Mouse (Mus musculus) kidney, adult 2 months (tissue): ENCODE measurements at regions not wholly inside any gene's neighbourhood (a gene's known extent, or its start where the extent isn't known, plus 50 kb on each side); places are given as distances from the start of the nearest gene placed in this dataset.

Experiments used
- DNase-seq: peaks from one replicate; pipeline ENCODE4 v3.0.0; 2021
- H3K27ac ChIP-seq: fragments of 200-500 bp; 2 replicates; pipeline ENCODE4 v1.5.1; 2012; ENCODE audit warnings: low read depth, low read length, control low read depth, inconsistent platforms; ENCODE audit not compliant: insufficient read depth
- H3K27me3 ChIP-seq: fragments of 200-500 bp; replicated peaks from 2 replicates; pipeline ENCODE4 v1.6.1; 2012; ENCODE audit warnings: mild to moderate bottlenecking, moderate library complexity, low read length, inconsistent platforms; ENCODE audit not compliant: control insufficient read depth, insufficient read depth
- H3K36me3 ChIP-seq: fragments of 200-500 bp; 2 replicates; pipeline ENCODE4 v1.6.1; 2012; ENCODE audit warnings: mild to moderate bottlenecking, moderate library complexity, low read length, inconsistent platforms; ENCODE audit not compliant: control insufficient read depth, insufficient read depth
- H3K4me1 ChIP-seq: fragments of 200-500 bp; 2 replicates; pipeline ENCODE4 v1.6.1; 2011; ENCODE audit warnings: low read length; ENCODE audit not compliant: control insufficient read depth, insufficient read depth
- H3K4me3 ChIP-seq: fragments of 200-500 bp; 2 replicates; pipeline ENCODE4 v1.5.1; 2011; ENCODE audit warnings: mild to moderate bottlenecking, low read depth, low read length, control low read depth; ENCODE audit not compliant: insufficient read depth
- CTCF ChIP-seq: fragments of 200-500 bp; conservative IDR thresholded peaks from 2 replicates; pipeline ENCODE4 v1.5.1; 2011; ENCODE audit warnings: low read depth, mild to moderate bottlenecking, control low read depth, low read length, moderate library complexity, mixed read lengths; ENCODE audit not compliant: insufficient read depth, insufficient read length
- POLR2A ChIP-seq: fragments of 200-500 bp; IDR thresholded peaks from one replicate; pipeline ENCODE4 v1.6.1; 2011; ENCODE audit warnings: low read depth, low read length, control low read depth
- WGBS: fragments of 180-500 bp; shearing (Covaris S2); methylation state at CpG from one replicate; pipeline ENCODE4 v1.1.7; 2018; 5-methylcytosine and 5-hydroxymethylcytosine counted together

- Histone ChIP-seq H3K27ac (peak overlapping the region; percentile 99), H3K27me3 (no peaks in the 10 kb centered on the region), H3K36me3 (no peaks in the 10 kb centered on the region), H3K4me1 (peaks cover 24% of the 10 kb centered on the region; the same call in 1 of the 2 replicates), H3K4me3 (peak overlapping the region; percentile 66)
- WGBS, result 1% methylated on average over 32 of the region's 32 CpGs
- DNase-seq, result peak; percentile 94
- TF ChIP-seq POLR2A (no peak), CTCF (no peak)
Observed at GRCm38 (mm10) chr15:85653421-85654401, 71.4 kb upstream of the Wnt7b start.

GRCm38 (mm10) chr15:85654791-85655190 is 72.5 kb upstream of the Wnt7b start:
- Histone ChIP-seq H3K27me3 (no peaks in the 10 kb centered on the region), H3K4me1 (peaks cover 24% of the 10 kb centered on the region; the same call in 1 of the 2 replicates), H3K4me3 (peak overlapping the region; percentile 13; the same call in 1 of the 2 replicates), H3K27ac (peak overlapping the region; percentile 99), H3K36me3 (no peaks in the 10 kb centered on the region)
- WGBS, result 66% methylated on average over 3 of the region's 3 CpGs
- DNase-seq, result no peak
- TF ChIP-seq POLR2A, result no peak
- TF ChIP-seq CTCF, result no peak

- WGBS, result 51% methylated on average over 6 of the region's 6 CpGs
- no peaks in the 10 kb centered on the region for H3K27me3 ChIP-seq
- no peak for TF ChIP-seq CTCF
- no peak for TF ChIP-seq POLR2A
- H3K4me3 ChIP-seq, result peak overlapping the region; percentile 5
- H3K4me1 ChIP-seq, result peaks cover 24% of the 10 kb centered on the region; the same call in 1 of the 2 replicates
- peak; percentile 33 for DNase-seq
- H3K36me3 ChIP-seq, result no peaks in the 10 kb centered on the region
- H3K27ac ChIP-seq, result peak overlapping the region; percentile 95
Observed at GRCm38 (mm10) chr15:85655751-85656167, 73.5 kb upstream of the Wnt7b start.

- Histone ChIP-seq H3K4me3 (no peak overlapping the region), H3K4me1 (peaks cover 24% of the 10 kb centered on the region; the same call in 1 of the 2 replicates), H3K27me3 (no peaks in the 10 kb centered on the region), H3K36me3 (no peaks in the 10 kb centered on the region), H3K27ac (peak overlapping the region; percentile 89)
- WGBS, result 43% methylated on average over 6 of the region's 6 CpGs
- DNase-seq, result no peak
- no peak for TF ChIP-seq POLR2A
- no peak for TF ChIP-seq CTCF
Observed at GRCm38 (mm10) chr15:85656852-85657251, 74.6 kb upstream of the Wnt7b start.

GRCm38 (mm10) chr15:85657441-85657989 is 75.2 kb upstream of the Wnt7b start:
- peak overlapping the region; percentile 89 for H3K27ac ChIP-seq
- WGBS, result 22% methylated on average over 8 of the region's 8 CpGs
- peak; percentile 80 for DNase-seq

GRCm38 (mm10) chr15:85658101-85658885 is 76.0 kb upstream of the Wnt7b start:
- Histone ChIP-seq H3K4me1 (peaks cover 18% of the 10 kb centered on the region; the same call in 1 of the 2 replicates), H3K4me3 (no peak overlapping the region; the same call in 1 of the 2 replicates), H3K27ac (peak overlapping the region; percentile 89)

More at GRCm38 (mm10) chr15:85657441-85657989, 75.2 kb upstream of the Wnt7b start:
- Histone ChIP-seq H3K4me3 (peak overlapping the region; percentile 15), H3K36me3 (no peaks in the 10 kb centered on the region), H3K27me3 (no peaks in the 10 kb centered on the region), H3K4me1 (peaks cover 21% of the 10 kb centered on the region; the same call in 1 of the 2 replicates)
- TF ChIP-seq CTCF, result no peak
- TF ChIP-seq POLR2A, result no peak

More at GRCm38 (mm10) chr15:85658101-85658885, 76.0 kb upstream of the Wnt7b start:
- H3K36me3 ChIP-seq, result no peaks in the 10 kb centered on the region
- no peak for TF ChIP-seq POLR2A
- DNase-seq, result peak; percentile 36
- H3K27me3 ChIP-seq, result no peaks in the 10 kb centered on the region
- 54% methylated on average over 14 of the region's 14 CpGs for WGBS
